Mouse (Mus musculus) myocyte (in vitro differentiated cells): ENCODE data around the gene Dnah10. TPM values are rescaled to one million over a fixed set of nuclear protein-coding genes. Genes with fewer than 3 reads are reported as not detected.
"Not testable (repeated sequence)": the region's sequence is repeated elsewhere in the genome, so short reads cannot be mapped to it uniquely, and the experiment has no call there.

Experiments
- H3K27me3 ChIP-seq: one replicate; pipeline ENCODE4 v1.6.1; 2011; ENCODE audit not compliant: control insufficient read depth, insufficient read depth, insufficient read length
- H3K36me3 ChIP-seq: one replicate; pipeline ENCODE4 v1.6.1; 2011; ENCODE audit not compliant: control insufficient read depth, insufficient read depth
- H3K4me2 ChIP-seq: one replicate; pipeline ENCODE4 v1.6.1; 2011; ENCODE audit warnings: low read depth, control low read depth
- H3K4me3 ChIP-seq: one replicate; pipeline ENCODE4 v1.5.1; 2011; ENCODE audit warnings: mild to moderate bottlenecking, control low read depth, moderate library complexity
- H3K79me2 ChIP-seq: one replicate; pipeline ENCODE4 v1.6.1; 2011; ENCODE audit not compliant: control insufficient read depth, insufficient read depth
- H3ac ChIP-seq: one replicate; pipeline ENCODE4 v1.6.1; 2011; ENCODE audit not compliant: control insufficient read depth, insufficient read length
- CEBPB ChIP-seq: IDR thresholded peaks from 2 replicates; pipeline ENCODE4 v1.6.1; 2011; ENCODE audit warnings: mild to moderate bottlenecking, moderate library complexity; ENCODE audit not compliant: poor library complexity, insufficient read depth, severe bottlenecking
- E2F4 ChIP-seq: IDR thresholded peaks from one replicate; pipeline ENCODE4 v1.6.1; 2011; ENCODE audit warnings: mild to moderate bottlenecking, control low read depth, moderate library complexity; ENCODE audit not compliant: insufficient read depth
- MAX ChIP-seq: IDR thresholded peaks from one replicate; pipeline ENCODE4 v1.6.1; 2011; ENCODE audit warnings: low read depth, mild to moderate bottlenecking, control low read depth
- MYOD1 ChIP-seq, 3 experiments: IDR thresholded peaks; one replicate each; pipeline ENCODE4 v1.6.1; 2011; ENCODE audit warnings: control low read depth in 2 of 3, low read depth in 2 of 3, mild to moderate bottlenecking in 2 of 3, moderate library complexity in 1 of 3; ENCODE audit not compliant: insufficient read length in 2 of 3, control insufficient read depth in 1 of 3
- MYOG ChIP-seq, 3 experiments: IDR thresholded peaks; one replicate each; pipeline ENCODE4 v1.6.1; 2011; ENCODE audit warnings: control low read depth in 2 of 3, low read depth in 2 of 3, mild to moderate bottlenecking in 2 of 3; ENCODE audit not compliant: insufficient read length in 2 of 3, control insufficient read depth in 1 of 3, insufficient read depth in 1 of 3
- POLR2A ChIP-seq: IDR thresholded peaks from one replicate; pipeline ENCODE4 v1.6.1; 2011; ENCODE audit warnings: low read depth, mild to moderate bottlenecking, control low read depth, moderate library complexity; ENCODE audit not compliant: insufficient read length
- POLR2AphosphoS2 ChIP-seq: IDR thresholded peaks from one replicate; pipeline ENCODE4 v1.6.1; 2011; ENCODE audit warnings: low read depth, control low read depth; ENCODE audit not compliant: insufficient read length
- REST ChIP-seq: IDR thresholded peaks from one replicate; pipeline ENCODE4 v1.6.1; 2011; ENCODE audit warnings: mild to moderate bottlenecking, control low read depth, moderate library complexity; ENCODE audit not compliant: insufficient read depth, insufficient read length
- SRF ChIP-seq: IDR thresholded peaks from one replicate; pipeline ENCODE4 v1.6.1; 2011; ENCODE audit warnings: low read depth; ENCODE audit not compliant: control insufficient read depth, insufficient read length
- TCF12 ChIP-seq: IDR thresholded peaks from one replicate; pipeline ENCODE4 v1.6.1; 2011; ENCODE audit warnings: mild to moderate bottlenecking, control low read depth; ENCODE audit not compliant: poor library complexity, insufficient read depth, severe bottlenecking
- TCF3 ChIP-seq: IDR thresholded peaks from one replicate; pipeline ENCODE4 v1.6.1; 2011; ENCODE audit warnings: low read depth, control low read depth; ENCODE audit not compliant: insufficient read length
- USF1 ChIP-seq: IDR thresholded peaks from one replicate; pipeline ENCODE4 v1.6.1; 2011; ENCODE audit warnings: low read depth, mild to moderate bottlenecking, control low read depth, moderate library complexity
- polyA plus RNA-seq: library from polyadenylated mRNA; unstranded; fragments of >200 nt; fragmentation: generic; extraction: Trizol; gene quantifications from one replicate; pipeline ENCODE4 v1.2.1, GENCODE M21; 2012; ENCODE audit warnings: missing spikeins

Gene Dnah10
- polyA plus RNA-seq, 1 experiment, result 0.08 TPM

DNA sequence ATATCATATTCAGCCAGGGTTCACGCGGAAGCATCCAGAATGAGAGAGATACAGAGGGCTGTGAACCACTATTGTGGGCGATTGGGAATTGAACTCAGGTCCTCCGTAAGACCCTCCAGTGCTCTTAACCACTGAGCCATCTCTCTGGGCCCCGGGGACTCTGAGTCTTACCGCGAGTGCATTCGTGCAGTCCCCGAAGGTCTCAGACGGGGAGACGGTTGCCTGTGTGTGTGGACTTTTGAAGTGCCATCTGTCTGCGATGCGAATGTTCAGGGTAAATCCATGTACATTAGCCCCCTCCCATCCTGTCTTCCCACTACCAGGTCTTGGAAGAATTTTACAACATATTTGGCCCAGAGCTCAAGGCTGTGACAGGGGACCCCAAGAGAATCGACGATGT is 21.3 kb downstream of the Dnah10 start:
- no peak for TF ChIP-seq CEBPB
- no peak for TF ChIP-seq SRF
- TF ChIP-seq MYOG (IDR thresholded peaks at IDR 0.05; ENCODE audit: control insufficient read depth in 1 of 3, insufficient read depth in 1 of 3, insufficient read length in 2 of 3, low read depth in 2 of 3), result no peak
- TF ChIP-seq MAX, result no peak
- TF ChIP-seq TCF12, result no peak
- TF ChIP-seq POLR2A, result no peak
- no peak for TF ChIP-seq TCF3
- TF ChIP-seq MYOD1 (IDR thresholded peaks at IDR 0.05; ENCODE audit: control insufficient read depth in 1 of 3, insufficient read length in 2 of 3, low read depth in 2 of 3), result no peak
- no peak for TF ChIP-seq POLR2AphosphoS2
- no peak for TF ChIP-seq USF1
- no peak for TF ChIP-seq E2F4
- TF ChIP-seq REST, result no peak
- Histone ChIP-seq H3K27me3 (no peaks in the 10 kb centered on the region), H3K79me2 (no peaks in the 10 kb centered on the region), H3ac (no peak overlapping the region), H3K4me2 (no peak overlapping the region), H3K36me3 (no peaks in the 10 kb centered on the region), H3K4me3 (no peak overlapping the region)

GRCm38 (mm10) chr5:124748296-124748695 is 23.4 kb downstream of the Dnah10 start:
- no peaks in the 10 kb centered on the region for H3K36me3 ChIP-seq
- no peak overlapping the region for H3ac ChIP-seq
- H3K4me2 ChIP-seq, result no peak overlapping the region
- H3K79me2 ChIP-seq, result no peaks in the 10 kb centered on the region
- no peak for TF ChIP-seq MAX
- TF ChIP-seq TCF12, result no peak
- no peak for TF ChIP-seq CEBPB
- TF ChIP-seq E2F4, result no peak
- TF ChIP-seq MYOG (IDR thresholded peaks at IDR 0.05; ENCODE audit: control insufficient read depth in 1 of 3, insufficient read depth in 1 of 3, insufficient read length in 2 of 3, low read depth in 2 of 3), result no peak
- no peak for TF ChIP-seq REST
- H3K27me3 ChIP-seq, result no peaks in the 10 kb centered on the region
- H3K4me3 ChIP-seq, result no peak overlapping the region

DNA sequence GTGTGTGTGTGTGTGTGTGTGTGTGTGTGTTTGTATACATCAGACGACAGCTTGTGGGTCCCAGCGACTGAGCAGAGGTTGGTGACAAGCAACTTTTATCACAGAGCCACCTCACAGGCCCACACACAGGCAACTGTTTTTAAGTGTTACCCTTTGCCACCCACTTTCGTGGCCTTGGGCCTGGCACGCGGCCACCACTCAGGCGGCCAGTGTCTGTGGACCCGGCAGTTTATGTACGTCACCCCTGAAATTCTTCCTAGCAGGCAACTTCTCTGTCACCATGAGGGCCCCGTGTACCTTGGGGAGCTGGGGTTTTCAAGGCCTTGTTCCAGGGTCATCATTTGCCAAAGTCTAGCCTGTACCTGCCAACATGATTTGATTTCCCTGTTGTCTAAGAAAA is 26.8 kb downstream of the Dnah10 start:
- Histone ChIP-seq H3ac (no peak overlapping the region), H3K4me3 (no peak overlapping the region), H3K4me2 (no peak overlapping the region), H3K27me3 (no peaks in the 10 kb centered on the region), H3K79me2 (no peaks in the 10 kb centered on the region), H3K36me3 (no peaks in the 10 kb centered on the region)
- TF ChIP-seq MYOG (IDR thresholded peaks at IDR 0.05; ENCODE audit: control insufficient read depth in 1 of 3, insufficient read depth in 1 of 3, insufficient read length in 2 of 3, low read depth in 2 of 3), result no peak
- TF ChIP-seq CEBPB, result no peak

- Histone ChIP-seq H3K4me3 (no peak overlapping the region), H3K4me2 (no peak overlapping the region), H3ac (no peak overlapping the region), H3K27me3 (no peaks in the 10 kb centered on the region), H3K79me2 (no peaks in the 10 kb centered on the region), H3K36me3 (no peaks in the 10 kb centered on the region)
- TF ChIP-seq POLR2A (no peak), MYOD1 (IDR thresholded peaks at IDR 0.05; ENCODE audit: control insufficient read depth in 1 of 3, insufficient read length in 2 of 3, low read depth in 2 of 3) (no peak), USF1 (no peak), POLR2AphosphoS2 (no peak), REST (no peak), E2F4 (no peak), MAX (no peak), CEBPB (no peak), TCF12 (no peak), MYOG (IDR thresholded peaks at IDR 0.05; ENCODE audit: control insufficient read depth in 1 of 3, insufficient read depth in 1 of 3, insufficient read length in 2 of 3, low read depth in 2 of 3) (no peak), TCF3 (no peak)
Observed at GRCm38 (mm10) chr5:124761011-124761410, 36.1 kb downstream of the Dnah10 start.

DNA sequence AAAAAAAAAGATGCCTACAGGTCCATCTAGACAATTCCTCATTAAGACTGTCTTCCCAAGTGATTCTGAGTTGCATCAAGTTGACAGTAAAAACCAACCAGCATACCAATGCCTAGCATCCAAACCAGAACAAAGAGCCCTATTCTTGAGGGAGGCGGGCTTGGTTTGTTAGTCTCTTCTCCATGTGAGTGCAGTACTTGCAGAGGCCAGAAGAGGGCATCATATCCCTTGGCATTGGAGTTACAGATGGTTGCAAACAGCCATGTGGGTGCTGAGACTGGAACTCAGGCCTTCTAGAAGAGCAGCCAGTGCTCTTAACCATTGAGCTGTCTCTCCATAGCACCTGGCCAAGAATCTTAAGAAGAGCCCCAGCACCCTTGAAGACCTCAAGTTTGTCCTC is 36.9 kb downstream of the Dnah10 start:
- no peaks in the 10 kb centered on the region for H3K36me3 ChIP-seq
- peaks cover 3% of the 10 kb centered on the region for H3K27me3 ChIP-seq
- no peak overlapping the region for H3K4me2 ChIP-seq
- H3K79me2 ChIP-seq, result no peaks in the 10 kb centered on the region
- no peak overlapping the region for H3K4me3 ChIP-seq
- TF ChIP-seq MYOG (IDR thresholded peaks at IDR 0.05; ENCODE audit: control insufficient read depth in 1 of 3, insufficient read depth in 1 of 3, insufficient read length in 2 of 3, low read depth in 2 of 3) (no peak), REST (no peak), USF1 (no peak), TCF12 (no peak), MYOD1 (IDR thresholded peaks at IDR 0.05; ENCODE audit: control insufficient read depth in 1 of 3, insufficient read length in 2 of 3, low read depth in 2 of 3) (no peak), CEBPB (no peak), E2F4 (no peak), MAX (no peak)
- no peak overlapping the region for H3ac ChIP-seq

- Histone ChIP-seq H3K4me3 (no peak overlapping the region), H3K36me3 (no peaks in the 10 kb centered on the region), H3ac (no peak overlapping the region), H3K27me3 (no peaks in the 10 kb centered on the region), H3K79me2 (no peaks in the 10 kb centered on the region), H3K4me2 (no peak overlapping the region)
- TF ChIP-seq REST (no peak), MYOD1 (IDR thresholded peaks at IDR 0.05; ENCODE audit: control insufficient read depth in 1 of 3, insufficient read length in 2 of 3, low read depth in 2 of 3) (no peak), USF1 (no peak), TCF12 (no peak), POLR2A (no peak)
Observed at GRCm38 (mm10) chr5:124774552-124774951, 49.7 kb downstream of the Dnah10 start.

- not testable (repeated sequence) for H3K4me2 ChIP-seq, H3K4me3 ChIP-seq, H3K36me3 ChIP-seq, H3K27me3 ChIP-seq, H3K79me2 ChIP-seq, H3ac ChIP-seq
Observed at GRCm38 (mm10) chr5:124776289-124776688, 51.4 kb downstream of the Dnah10 start.
